Mouse (Mus musculus) midbrain, postnatal 0 days (tissue): Measurements from ENCODE around the gene Eif3b. TPM values are rescaled to one million over a fixed set of nuclear protein-coding genes. Genes with fewer than 3 reads are reported as not detected.

Source experiments
- ATAC-seq: fragments of 200-750 bp; cut with Nextera tagmentation; 2 replicates; pipeline ENCODE4 v1.8.0; 2017; ENCODE audit warnings: moderate number of reproducible peaks, mild to moderate bottlenecking, moderate TSS enrichment, moderate library complexity; ENCODE audit not compliant: low FRiP score
- DNase-seq: peaks from one replicate; pipeline ENCODE4 v3.0.0-alpha.2; 2015; ENCODE audit warnings: low spot score
- H3K27ac ChIP-seq: fragments of 300-500 bp; sonication (generic); 2 replicates; pipeline ENCODE4 v1.5.1; 2014; ENCODE audit warnings: low read depth, mild to moderate bottlenecking, low read length, mixed read lengths
- H3K27me3 ChIP-seq: fragments of 300-500 bp; sonication (generic); 2 replicates; pipeline ENCODE4 v1.6.1; 2014; ENCODE audit warnings: low read length, control low read depth, mixed read lengths; ENCODE audit not compliant: insufficient read depth
- H3K36me3 ChIP-seq: fragments of 300-500 bp; sonication (generic); 2 replicates; pipeline ENCODE4 v1.6.1; 2014; ENCODE audit warnings: low read length, control low read depth, mixed read lengths; ENCODE audit not compliant: insufficient read depth
- H3K4me1 ChIP-seq: fragments of 300-500 bp; sonication (generic); 2 replicates; pipeline ENCODE4 v1.6.1; 2014; ENCODE audit warnings: mild to moderate bottlenecking, control low read depth, antibody characterized with exemption, low read length, mixed read lengths; ENCODE audit not compliant: insufficient read depth
- H3K4me2 ChIP-seq: fragments of 300-500 bp; sonication (generic); 2 replicates; pipeline ENCODE4 v1.6.1; 2014; ENCODE audit warnings: low read depth, mild to moderate bottlenecking, low read length, mixed read lengths; ENCODE audit not compliant: poor library complexity, severe bottlenecking
- H3K4me3 ChIP-seq: fragments of 300-500 bp; sonication (generic); 2 replicates; pipeline ENCODE4 v1.5.1; 2014; ENCODE audit warnings: low read depth, mild to moderate bottlenecking, low read length, moderate library complexity
- H3K9ac ChIP-seq: fragments of 300-500 bp; sonication (generic); replicated peaks from 2 replicates; pipeline ENCODE4 v1.6.1; 2014; ENCODE audit warnings: mild to moderate bottlenecking, low read length, moderate library complexity, mixed read lengths; ENCODE audit not compliant: poor library complexity, severe bottlenecking
- H3K9me3 ChIP-seq: fragments of 300-500 bp; sonication (generic); 2 replicates; pipeline ENCODE4 v1.6.1; 2016; ENCODE audit warnings: low read length, control low read depth
- CTCF ChIP-seq: IDR thresholded peaks from 2 replicates; pipeline ENCODE4 v1.5.1; 2016; ENCODE audit warnings: antibody characterized with exemption, mild to moderate bottlenecking
- WGBS: fragments of 180-500 bp; shearing (Covaris S2); extraction: QIAGEN DNeasy Blood & Tissue Kit; methylation state at CpG from one replicate; pipeline ENCODE4 v1.1.7; 2014; 5-methylcytosine and 5-hydroxymethylcytosine counted together
- polyA plus RNA-seq: library from polyadenylated mRNA; unstranded; fragments of >200 nt; fragmentation: Nextera tagmentation; extraction: Ambion mirVana; gene quantifications from 2 replicates; pipeline ENCODE4 v1.2.1, GENCODE M21; 2015
- total RNA-seq: library from RNA; depleted of rRNA; stranded (reverse); fragments of >200 nt; gene quantifications from 2 replicates; pipeline ENCODE4 v1.2.3, GENCODE M21; 2014

Gene Eif3b
- total and polyA plus RNA-seq, 2 experiments from 2014 or later = 36.6 to 54.5 TPM

- Histone ChIP-seq H3K4me1 (no peaks in the 10 kb centered on the region), H3K27me3 (no peaks in the 10 kb centered on the region), H3K9me3 (no peaks in the 10 kb centered on the region), H3K27ac (no peak overlapping the region), H3K9ac (no peak overlapping the region), H3K36me3 (no peaks in the 10 kb centered on the region), H3K4me2 (no peak overlapping the region), H3K4me3 (no peak overlapping the region)
- 83% methylated on average over 6 of the region's 6 CpGs for WGBS
- ATAC-seq (no peak), DNase-seq (no peak)
- no peak for TF ChIP-seq CTCF
Measured at GRCm38 (mm10) chr5:140405126-140405525, 14.0 kb upstream of the Eif3b start.

- WGBS = 78% methylated on average over 6 of the region's 6 CpGs
- Histone ChIP-seq H3K27ac (no peak overlapping the region), H3K4me3 (no peak overlapping the region), H3K4me1 (no peaks in the 10 kb centered on the region), H3K36me3 (no peaks in the 10 kb centered on the region), H3K4me2 (no peak overlapping the region), H3K9ac (no peak overlapping the region), H3K9me3 (no peaks in the 10 kb centered on the region), H3K27me3 (no peaks in the 10 kb centered on the region)
- ATAC-seq = no peak
- no peak for TF ChIP-seq CTCF
- no peak for DNase-seq
Measured at GRCm38 (mm10) chr5:140406666-140407065, 12.5 kb upstream of the Eif3b start.

- H3K9me3 ChIP-seq = no peaks in the 10 kb centered on the region
- no peak overlapping the region for H3K4me3 ChIP-seq
- no peak overlapping the region for H3K27ac ChIP-seq
- no peak overlapping the region for H3K4me2 ChIP-seq
- H3K36me3 ChIP-seq = no peaks in the 10 kb centered on the region
- no peak for ATAC-seq
- DNase-seq = no peak
- H3K27me3 ChIP-seq = no peaks in the 10 kb centered on the region
- no peak overlapping the region for H3K9ac ChIP-seq
- no peaks in the 10 kb centered on the region for H3K4me1 ChIP-seq
- 0 out of 2 replicates have a peak, but pooled peaks have one; percentile 21 for TF ChIP-seq CTCF
Measured at GRCm38 (mm10) chr5:140408801-140409200, 10.3 kb upstream of the Eif3b start.

GRCm38 (mm10) chr5:140411339-140411738 lies 7.8 kb upstream of the Eif3b start:
- H3K9me3 ChIP-seq = no peaks in the 10 kb centered on the region
- no peaks in the 10 kb centered on the region for H3K4me1 ChIP-seq
- no peak overlapping the region for H3K27ac ChIP-seq
- 36% methylated on average over 8 of the region's 8 CpGs for WGBS
- no peaks in the 10 kb centered on the region for H3K36me3 ChIP-seq
- H3K4me2 ChIP-seq = no peak overlapping the region
- no peak overlapping the region for H3K9ac ChIP-seq
- ATAC-seq = no peak
- H3K27me3 ChIP-seq = no peaks in the 10 kb centered on the region
- DNase-seq = peak; percentile 32
- H3K4me3 ChIP-seq = no peak overlapping the region
- peak; percentile 63 for TF ChIP-seq CTCF

GRCm38 (mm10) chr5:140414647-140415046 lies 4.5 kb upstream of the Eif3b start:
- DNase-seq (no peak), ATAC-seq (no peak)
- H3K9me3 ChIP-seq = no peaks in the 10 kb centered on the region
- no peaks in the 10 kb centered on the region for H3K27me3 ChIP-seq
- WGBS = 69% methylated on average over 4 of the region's 4 CpGs
- H3K27ac ChIP-seq = no peak overlapping the region
- no peak overlapping the region for H3K4me2 ChIP-seq
- H3K36me3 ChIP-seq = no peaks in the 10 kb centered on the region
- H3K4me3 ChIP-seq = no peak overlapping the region
- no peak for TF ChIP-seq CTCF
- no peak overlapping the region for H3K9ac ChIP-seq
- H3K4me1 ChIP-seq = no peaks in the 10 kb centered on the region

GRCm38 (mm10) chr5:140418106-140418488 lies 1.0 kb upstream of the Eif3b start:
- Histone ChIP-seq H3K27ac (peak overlapping the region; percentile 96), H3K4me3 (peak overlapping the region; percentile 99), H3K27me3 (no peaks in the 10 kb centered on the region), H3K4me2 (peak overlapping the region; percentile 74), H3K9me3 (no peaks in the 10 kb centered on the region), H3K36me3 (no peaks in the 10 kb centered on the region), H3K4me1 (peaks cover 12% of the 10 kb centered on the region; the same call in 1 of the 2 replicates), H3K9ac (peak overlapping the region; percentile 99)
- TF ChIP-seq CTCF = no peak
- no peak for ATAC-seq
- WGBS = under 1% methylated on average over 12 of the region's 12 CpGs
- DNase-seq = peak; percentile 6
